Mouse (Mus musculus) macrophage (primary cell): ENCODE measurements around the gene Efl1. TPM values are rescaled to one million over a fixed set of nuclear protein-coding genes. Genes with fewer than 3 reads are reported as not detected.
"Not testable (repeated sequence)": the region's sequence is repeated elsewhere in the genome, so short reads cannot be mapped to it uniquely, and the experiment has no call there.

Experiments used
- H3K27ac ChIP-seq: fragments of 350-480 bp; formaldehyde crosslinking; 2 replicates; pipeline ENCODE4 v1.9.0; 2021
- H3K36me3 ChIP-seq: fragments of 350-480 bp; formaldehyde crosslinking; 2 replicates; pipeline ENCODE4 v1.9.0; 2021; ENCODE audit errors: inconsistent target
- H3K4me3 ChIP-seq: fragments of 350-480 bp; formaldehyde crosslinking; 2 replicates; pipeline ENCODE4 v1.9.0; 2021; ENCODE audit errors: inconsistent target
- H3K79me2 ChIP-seq: fragments of 350-480 bp; formaldehyde crosslinking; 2 replicates; pipeline ENCODE4 v1.9.0; 2021; ENCODE audit errors: inconsistent target
- WGBS: methylation state at CpG from one replicate; pipeline ENCODE4 v1.1.7; 2026; ENCODE audit warnings: inconsistent platforms; ENCODE audit not compliant: missing documents; 5-methylcytosine and 5-hydroxymethylcytosine counted together
- polyA plus RNA-seq: library from polyadenylated mRNA; stranded (reverse); fragments of 250-400 nt; gene quantifications from 3 replicates; pipeline ENCODE4 v1.2.4, GENCODE M21; 2018; ENCODE audit warnings: inconsistent platforms

Efl1 gene
- polyA plus RNA-seq, 1 experiment from 2014 or later, result 13.8 TPM

DNA sequence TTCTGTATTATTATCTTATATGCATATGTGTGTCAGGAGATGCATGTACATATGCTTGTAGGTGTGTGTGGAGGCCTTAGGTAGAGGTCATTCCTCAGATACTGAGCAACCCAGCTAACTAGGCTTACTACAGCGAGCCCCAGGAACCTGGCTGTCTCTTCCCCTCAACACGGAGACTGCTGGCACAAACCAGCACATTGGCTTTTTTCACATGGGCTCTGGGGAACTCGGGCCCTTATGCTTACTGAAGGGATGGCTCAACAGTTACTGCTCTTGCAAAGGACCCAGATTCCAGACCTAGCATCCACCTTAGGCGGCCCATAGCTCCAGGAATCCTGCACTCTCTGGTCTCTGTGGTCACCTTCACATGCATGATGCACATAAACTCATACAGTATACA lies 110.7 kb downstream of the Efl1 start:
- H3K4me3 ChIP-seq, result no peak overlapping the region
- H3K36me3 ChIP-seq, result peaks cover 7% of the 10 kb centered on the region; the same call in 1 of the 2 replicates
- H3K27ac ChIP-seq, result no peak overlapping the region
- H3K79me2 ChIP-seq, result no peaks in the 10 kb centered on the region
- 98% methylated on average over 4 of the region's 4 CpGs for WGBS

DNA sequence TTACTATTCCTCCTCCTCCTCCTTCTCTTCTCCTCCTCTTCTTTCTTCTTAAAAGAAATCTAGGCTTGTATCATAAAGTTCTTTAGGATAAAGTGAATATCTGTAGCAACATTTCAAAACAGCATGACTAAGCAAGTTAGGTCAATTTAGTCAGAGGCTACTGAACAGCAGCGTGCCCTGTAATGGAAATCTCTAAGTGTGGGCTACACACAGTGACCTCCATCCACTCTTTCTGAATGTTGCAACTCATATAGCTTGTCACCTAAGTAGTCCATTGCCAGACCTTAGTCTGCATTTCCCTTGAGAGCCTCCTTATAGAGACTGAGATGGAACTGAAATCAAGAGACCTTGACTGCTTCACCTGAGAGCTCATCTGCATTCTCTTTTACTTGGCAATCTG lies 116.5 kb downstream of the Efl1 start:
- H3K36me3 ChIP-seq, result peaks cover 7% of the 10 kb centered on the region; the same call in 1 of the 2 replicates
- 25% methylated on average over 1 of the region's 1 CpGs for WGBS
- no peaks in the 10 kb centered on the region for H3K79me2 ChIP-seq
- no peak overlapping the region for H3K27ac ChIP-seq
- no peak overlapping the region for H3K4me3 ChIP-seq

DNA sequence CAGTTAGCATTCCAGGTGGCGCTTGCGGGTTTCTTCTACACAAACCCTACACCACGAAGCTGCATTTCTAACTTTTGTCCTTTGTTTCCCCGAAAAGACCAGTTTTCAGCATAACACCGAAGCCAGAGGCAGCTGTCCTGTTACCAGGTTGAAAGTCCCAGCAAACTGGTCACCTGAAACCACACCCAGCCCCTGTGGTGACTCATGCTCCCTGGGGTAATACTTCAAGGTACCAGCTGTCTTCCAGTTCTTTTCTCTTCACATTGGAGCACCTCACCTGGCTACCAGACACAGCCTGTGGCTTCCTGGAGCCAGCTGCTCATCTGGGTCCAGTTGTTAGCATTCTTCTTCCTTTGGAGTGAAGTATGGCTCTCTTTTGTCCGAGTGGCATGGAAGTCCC lies 118.2 kb downstream of the Efl1 start:
- H3K4me3 ChIP-seq, result no peak overlapping the region
- no peak overlapping the region for H3K27ac ChIP-seq
- H3K36me3 ChIP-seq, result peaks cover 7% of the 10 kb centered on the region; the same call in 1 of the 2 replicates
- H3K79me2 ChIP-seq, result no peaks in the 10 kb centered on the region
- WGBS, result 91% methylated on average over 6 of the region's 6 CpGs

DNA sequence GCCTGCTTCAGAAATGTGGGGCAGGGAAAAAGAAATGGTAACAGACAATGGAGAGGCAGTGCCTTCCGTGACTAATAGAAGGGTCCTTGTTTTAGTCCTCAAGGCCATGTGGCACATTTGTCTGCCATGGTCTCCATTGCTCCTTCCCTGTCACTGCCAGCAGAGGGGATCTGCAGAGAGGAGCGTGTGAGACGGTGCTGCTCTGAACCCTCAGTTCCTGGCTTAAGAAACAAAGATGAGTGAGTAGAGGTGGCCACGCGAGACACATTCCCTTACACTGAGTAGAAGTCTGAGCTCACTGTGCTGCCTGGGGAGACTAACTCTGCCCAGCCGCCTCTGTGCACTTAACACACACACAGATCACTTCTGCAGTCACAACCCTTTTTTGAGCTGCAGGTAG lies 121.8 kb downstream of the Efl1 start:
- Histone ChIP-seq H3K4me3 (no peak overlapping the region), H3K79me2 (no peaks in the 10 kb centered on the region), H3K36me3 (no peaks in the 10 kb centered on the region), H3K27ac (no peak overlapping the region)
- WGBS, result 90% methylated on average over 6 of the region's 6 CpGs

DNA sequence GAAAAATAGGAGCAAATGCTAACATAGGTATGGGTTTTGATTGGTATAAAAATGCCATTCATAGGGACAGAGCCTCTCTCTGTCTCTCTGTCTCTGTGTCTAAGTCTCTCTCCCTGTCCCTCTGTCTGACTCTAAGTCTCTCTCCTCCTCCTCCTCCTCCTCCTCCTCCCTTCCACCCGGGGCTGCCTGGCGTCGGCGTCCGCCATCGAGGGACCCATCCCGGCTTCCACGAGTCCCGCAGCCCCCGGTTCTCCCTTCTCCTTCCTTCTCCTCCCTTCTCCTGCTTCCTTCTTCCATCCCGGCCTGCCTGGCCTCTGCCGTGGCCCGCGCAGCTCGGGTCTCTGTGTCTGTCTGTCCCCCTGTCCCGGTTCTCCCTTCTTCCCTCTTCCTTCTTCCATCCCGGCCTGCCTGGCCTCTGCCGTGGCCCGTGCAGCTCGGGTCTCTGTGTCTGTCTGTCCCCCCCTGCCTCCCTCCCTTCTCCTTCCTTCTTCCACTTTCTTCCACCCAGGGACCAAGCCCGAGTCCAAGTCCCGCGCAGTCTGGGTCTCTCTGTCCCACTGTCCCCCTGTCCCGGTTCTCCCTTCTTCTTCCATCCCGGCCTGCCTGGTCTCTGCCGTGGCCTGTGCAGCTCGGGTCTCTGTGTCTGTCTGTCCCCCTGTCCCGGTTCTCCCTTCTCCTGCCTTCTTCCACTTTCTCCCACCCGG lies 122.7 kb downstream of the Efl1 start:
- H3K27ac ChIP-seq, H3K36me3 ChIP-seq, H3K79me2 ChIP-seq, H3K4me3 ChIP-seq: not testable (repeated sequence)
- WGBS, result 95% methylated on average over 8 of the region's 29 CpGs

DNA sequence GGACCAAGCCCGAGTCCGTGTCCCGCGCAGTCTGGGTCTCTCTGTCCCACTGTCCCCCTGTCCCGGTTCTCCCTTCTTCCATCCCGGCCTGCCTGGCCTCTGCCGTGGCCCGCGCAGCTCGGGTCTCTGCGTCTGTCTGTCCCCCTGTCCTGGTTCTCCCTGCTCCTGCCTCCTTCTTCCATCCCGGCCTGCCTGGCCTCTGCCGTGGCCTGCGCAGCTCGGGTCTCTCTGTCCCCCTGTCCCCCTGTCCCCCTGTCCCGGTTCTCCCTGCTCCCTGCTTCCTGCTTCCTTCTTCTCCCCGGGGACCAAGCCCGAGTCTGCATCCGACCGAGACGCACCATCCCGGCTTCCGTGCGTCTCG lies 123.2 kb downstream of the Efl1 start:
- not testable (repeated sequence) for H3K36me3 ChIP-seq, H3K27ac ChIP-seq, H3K79me2 ChIP-seq, H3K4me3 ChIP-seq
- WGBS, result 98% methylated on average over 17 of the region's 25 CpGs

DNA sequence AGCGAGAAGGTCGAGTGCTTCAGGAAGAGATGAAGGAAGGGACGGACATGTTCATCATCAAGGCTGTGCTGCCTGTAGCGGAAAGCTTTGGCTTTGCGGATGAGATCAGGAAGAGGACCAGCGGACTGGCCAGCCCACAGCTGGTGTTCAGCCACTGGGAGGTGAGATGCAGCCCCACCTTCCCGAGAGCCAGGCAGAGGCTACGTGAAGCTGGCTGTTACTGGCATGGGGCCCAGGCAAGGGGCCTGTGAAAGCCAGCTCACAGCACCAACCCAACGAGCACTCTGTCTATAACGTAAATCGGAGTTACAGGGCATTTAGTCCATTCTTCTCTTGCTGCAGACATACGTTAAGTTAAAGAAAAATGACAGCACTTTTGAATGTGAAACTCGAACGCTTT lies 124.1 kb downstream of the Efl1 start:
- H3K79me2 ChIP-seq, result no peaks in the 10 kb centered on the region
- 89% methylated on average over 14 of the region's 14 CpGs for WGBS
- no peaks in the 10 kb centered on the region for H3K36me3 ChIP-seq
- no peak overlapping the region for H3K4me3 ChIP-seq
- H3K27ac ChIP-seq, result no peak overlapping the region

DNA sequence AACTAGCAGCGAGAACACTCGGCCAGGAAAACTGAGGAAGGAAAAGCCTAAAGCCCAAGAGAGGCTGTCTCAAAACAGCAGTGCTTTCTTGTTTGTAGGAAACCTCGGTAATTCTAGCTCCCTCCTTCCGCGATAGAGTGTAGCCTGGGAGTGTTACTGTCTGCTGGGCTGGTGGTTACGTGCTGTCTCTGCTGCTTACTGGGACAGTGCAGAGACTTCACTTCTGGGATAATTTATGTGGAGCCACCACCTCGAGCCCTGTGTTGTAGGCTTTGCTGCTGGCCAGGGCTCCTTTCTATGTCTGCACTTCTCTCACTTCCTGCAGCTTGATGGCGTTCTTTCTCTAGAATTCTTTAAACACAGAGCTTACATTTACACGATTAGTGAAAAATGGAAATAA lies 124.7 kb downstream of the Efl1 start:
- H3K79me2 ChIP-seq, result no peaks in the 10 kb centered on the region
- H3K4me3 ChIP-seq, result no peak overlapping the region
- H3K36me3 ChIP-seq, result no peaks in the 10 kb centered on the region
- H3K27ac ChIP-seq, result no peak overlapping the region
- 83% methylated on average over 9 of the region's 9 CpGs for WGBS

DNA sequence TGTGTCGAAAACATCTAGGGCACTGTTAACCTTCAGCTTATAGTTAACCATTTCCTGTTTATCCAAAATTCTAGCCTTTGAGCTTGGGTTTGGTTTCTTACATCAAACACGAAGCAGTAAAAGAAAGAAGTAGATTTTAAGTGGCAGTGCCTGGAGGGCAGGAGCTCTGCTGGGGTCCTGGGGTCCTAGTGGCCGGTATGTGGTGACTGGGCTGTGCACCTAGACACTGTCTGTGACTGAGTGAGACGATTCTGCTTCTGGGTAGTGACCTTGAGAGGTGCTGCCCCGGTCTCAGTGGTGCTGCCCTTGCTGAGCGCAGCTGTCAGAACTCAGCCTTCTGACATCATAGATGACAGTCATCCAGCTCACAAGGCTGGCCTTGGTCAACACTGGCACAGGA lies 125.5 kb downstream of the Efl1 start:
- no peaks in the 10 kb centered on the region for H3K79me2 ChIP-seq
- WGBS, result 78% methylated on average over 6 of the region's 6 CpGs

DNA sequence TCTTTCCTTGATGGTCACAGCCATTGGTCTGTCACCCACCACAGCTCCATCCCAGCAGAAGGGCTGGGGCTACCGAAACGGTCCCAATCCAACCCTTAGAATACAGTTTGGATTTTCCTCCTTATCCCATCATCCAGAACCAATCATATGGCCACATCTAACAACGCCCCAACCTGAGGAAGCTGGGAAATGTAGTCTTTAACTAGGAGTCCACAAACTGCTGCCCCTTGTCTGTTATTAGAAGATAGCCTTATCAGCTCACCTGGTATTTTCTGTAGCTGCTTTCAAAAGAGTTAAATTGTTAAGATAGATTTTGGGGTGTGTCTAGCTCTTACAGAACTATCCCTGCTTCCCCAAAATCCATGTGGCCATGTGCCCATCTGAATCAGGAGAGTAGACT lies 126.7 kb downstream of the Efl1 start:
- no peaks in the 10 kb centered on the region for H3K36me3 ChIP-seq
- H3K4me3 ChIP-seq, result no peak overlapping the region
- 95% methylated on average over 3 of the region's 3 CpGs for WGBS
- H3K27ac ChIP-seq, result no peak overlapping the region
- H3K79me2 ChIP-seq, result no peaks in the 10 kb centered on the region

More for the DNA sequence above, 125.5 kb downstream of the Efl1 start:
- no peaks in the 10 kb centered on the region for H3K36me3 ChIP-seq
- H3K27ac ChIP-seq, result no peak overlapping the region
- no peak overlapping the region for H3K4me3 ChIP-seq

DNA sequence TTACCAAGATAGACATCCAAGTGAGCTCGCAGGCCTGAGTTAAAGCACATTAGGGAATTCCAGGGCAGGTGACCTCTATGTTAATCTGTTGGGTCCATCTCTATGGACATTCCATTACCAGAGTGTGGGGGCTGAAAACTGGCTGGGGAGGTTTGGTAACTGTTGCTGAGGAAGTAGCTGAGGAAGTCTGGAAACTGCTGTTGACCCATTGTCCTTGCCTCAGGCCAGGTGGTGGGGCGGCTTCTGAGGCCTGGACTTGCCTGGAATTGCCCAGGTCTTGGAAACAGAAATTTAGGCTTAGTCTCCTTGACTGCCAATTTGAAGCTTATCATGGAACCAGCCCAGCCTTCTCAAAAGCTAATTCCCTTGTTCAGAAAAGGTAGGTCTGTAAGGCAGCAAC lies 134.7 kb downstream of the Efl1 start:
- Histone ChIP-seq H3K79me2 (no peaks in the 10 kb centered on the region), H3K4me3 (no peak overlapping the region), H3K27ac (no peak overlapping the region), H3K36me3 (no peaks in the 10 kb centered on the region)
- 94% methylated on average over 2 of the region's 2 CpGs for WGBS

DNA sequence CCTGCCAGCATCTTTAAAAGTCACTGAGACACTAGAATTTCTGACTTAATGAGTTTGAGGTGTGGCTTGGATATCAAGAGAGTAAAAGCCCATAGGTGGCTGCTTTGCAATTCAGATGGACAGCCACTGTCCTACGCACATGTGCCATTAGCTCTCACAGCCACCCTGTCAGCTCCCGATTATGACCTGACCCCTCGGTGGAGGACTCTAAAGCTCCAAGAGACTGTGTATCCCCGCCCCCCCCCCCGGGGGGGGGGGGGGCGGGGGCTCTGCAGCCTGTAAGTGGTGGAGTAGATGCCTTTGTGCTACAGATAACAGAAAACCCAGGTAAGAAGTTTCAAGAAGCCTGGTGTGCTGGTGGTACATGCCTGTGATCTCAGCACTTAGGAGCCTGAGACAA lies 135.3 kb downstream of the Efl1 start:
- 90% methylated on average over 3 of the region's 6 CpGs for WGBS
- no peak overlapping the region for H3K27ac ChIP-seq
- no peaks in the 10 kb centered on the region for H3K36me3 ChIP-seq
- H3K4me3 ChIP-seq, result no peak overlapping the region
- H3K79me2 ChIP-seq, result no peaks in the 10 kb centered on the region

DNA sequence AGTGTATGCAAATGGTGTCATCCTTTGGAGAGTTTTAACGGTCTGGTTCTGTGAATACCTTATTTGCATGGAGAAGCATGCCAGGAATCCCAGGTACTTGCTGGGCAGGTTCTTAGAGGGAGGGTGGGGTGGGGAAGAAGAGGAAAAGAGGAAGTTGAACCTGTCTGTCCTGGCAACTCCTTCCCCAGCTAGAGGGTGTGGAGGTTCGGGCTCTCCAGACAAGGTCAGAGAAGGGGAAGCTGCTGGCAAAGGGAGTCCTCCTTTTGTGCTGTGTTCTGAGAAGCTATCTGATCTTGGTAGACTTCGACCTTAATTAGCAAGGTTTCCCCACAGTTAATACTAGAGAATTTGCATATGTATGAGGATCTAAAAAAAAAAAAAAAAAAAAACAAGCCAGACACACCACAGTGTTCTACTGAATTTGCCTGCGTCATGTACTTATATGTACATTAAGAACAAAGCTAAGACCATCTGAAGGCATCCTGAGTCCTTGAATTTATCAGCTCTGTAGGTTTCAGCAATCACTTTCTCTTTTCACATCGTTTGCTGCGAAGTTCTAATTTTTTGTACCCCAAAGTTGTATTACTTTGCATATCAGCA lies 137.0 kb downstream of the Efl1 start:
- WGBS, result 73% methylated on average over 5 of the region's 6 CpGs
- H3K4me3 ChIP-seq, result no peak overlapping the region
- no peaks in the 10 kb centered on the region for H3K36me3 ChIP-seq
- H3K79me2 ChIP-seq, result no peaks in the 10 kb centered on the region
- H3K27ac ChIP-seq, result no peak overlapping the region

DNA sequence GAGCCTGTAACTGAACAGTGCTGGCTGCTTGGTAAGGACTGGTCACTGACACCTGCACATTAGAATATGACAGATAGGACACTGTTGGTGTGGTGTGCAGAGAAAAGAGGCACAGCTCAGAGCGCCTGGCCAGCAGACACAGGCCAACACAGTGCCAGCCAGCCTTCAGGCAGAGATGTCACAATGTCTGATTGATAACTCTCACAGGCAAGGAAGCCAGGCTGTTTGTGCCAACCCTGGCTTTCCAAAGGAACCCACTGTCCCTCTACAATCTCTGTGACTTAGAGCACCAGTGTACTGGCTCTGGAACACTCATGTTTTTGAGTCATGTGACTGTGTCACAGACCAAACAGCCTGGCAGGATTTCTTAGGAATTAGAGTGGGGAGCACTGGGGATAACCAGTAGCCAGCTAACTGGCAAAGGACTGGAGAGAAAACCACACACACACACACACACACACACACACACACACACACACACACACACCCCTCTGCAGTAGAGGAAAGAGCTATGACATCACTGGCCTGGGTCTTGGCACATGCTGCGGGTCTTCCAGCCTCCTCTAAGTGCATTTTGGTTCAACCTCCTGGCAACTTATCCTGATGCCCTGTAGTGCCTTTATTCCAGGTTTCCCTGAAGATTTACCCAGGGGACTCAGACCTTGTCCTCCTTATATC lies 137.7 kb downstream of the Efl1 start:
- no peaks in the 10 kb centered on the region for H3K36me3 ChIP-seq
- H3K27ac ChIP-seq, result no peak overlapping the region
- no peak overlapping the region for H3K4me3 ChIP-seq
- WGBS, result 100% methylated on average over 1 of the region's 2 CpGs
- H3K79me2 ChIP-seq, result no peaks in the 10 kb centered on the region

DNA sequence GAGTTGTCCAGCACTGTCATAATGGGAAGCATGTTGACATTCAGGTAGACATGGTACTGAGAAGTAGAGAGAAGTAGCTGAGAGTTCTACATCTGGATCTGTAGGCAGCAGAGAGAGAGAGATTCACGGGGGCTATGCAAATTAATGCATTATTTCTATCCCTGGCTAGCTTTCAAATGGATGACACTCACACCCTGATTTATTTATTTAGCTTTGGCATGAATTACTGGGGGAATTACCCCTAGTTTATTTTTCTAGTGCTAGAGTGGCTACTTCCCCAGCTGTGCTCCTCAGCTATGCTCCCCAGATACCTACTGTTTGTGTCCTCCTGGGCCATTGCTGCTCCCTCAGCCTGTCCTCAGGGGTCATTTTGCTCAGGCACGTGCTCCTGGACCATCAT lies 144.2 kb downstream of the Efl1 start:
- 70% methylated on average over 2 of the region's 2 CpGs for WGBS
- Histone ChIP-seq H3K27ac (no peak overlapping the region), H3K4me3 (no peak overlapping the region), H3K79me2 (no peaks in the 10 kb centered on the region), H3K36me3 (no peaks in the 10 kb centered on the region)
